Mouse (Mus musculus): Measurements from ENCODE around the gene Herc1. TPM values are rescaled to one million over a fixed set of nuclear protein-coding genes. Genes with fewer than 3 reads are reported as not detected.

The Herc1 gene
- polyA plus RNA-seq, 1 experiment from 2014 or later: 42.2 TPM

GRCm38 (mm10) chr9:66510944-66511343 lies 160.7 kb downstream of the Herc1 start:
- Histone ChIP-seq H3K4me3 (ENCODE audit: low read depth, low read length) (peak overlapping the region; percentile 53), H3K9me3 (ENCODE audit: control insufficient read depth, low read length) (no peaks in the 10 kb centered on the region), H3K4me2 (replicated peaks; ENCODE audit: low read depth, low read length) (peak overlapping the region; percentile 87), H3K27ac (ENCODE audit: low read depth, low read length) (peak overlapping the region; percentile 92), H3K4me1 (replicated peaks; ENCODE audit: control insufficient read depth, insufficient read depth, low read length) (no peaks in the 10 kb centered on the region), H3K36me3 (ENCODE audit: control insufficient read depth, insufficient read depth, low read length) (peaks cover 4% of the 10 kb centered on the region; the same call in 1 of the 2 replicates), H3K27me3 (ENCODE audit: control insufficient read depth, insufficient read depth, low read length) (no peaks in the 10 kb centered on the region), H3K9ac (ENCODE audit: low read depth, low read length) (peak overlapping the region; percentile 77)
- DNase-seq (ENCODE audit: low spot score) (peak; percentile 43), ATAC-seq (ENCODE audit: low FRiP score) (no peak)
- WGBS: 0% methylated on average over 2 of the region's 2 CpGs

- Histone ChIP-seq H3K4me2 (replicated peaks; ENCODE audit: low read depth, low read length) (peak overlapping the region; percentile 87), H3K27ac (ENCODE audit: low read depth, low read length) (peak overlapping the region; percentile 92), H3K4me3 (ENCODE audit: low read depth, low read length) (peak overlapping the region; percentile 53), H3K4me1 (replicated peaks; ENCODE audit: control insufficient read depth, insufficient read depth, low read length) (no peaks in the 10 kb centered on the region), H3K9me3 (ENCODE audit: control insufficient read depth, low read length) (no peaks in the 10 kb centered on the region), H3K27me3 (ENCODE audit: control insufficient read depth, insufficient read depth, low read length) (no peaks in the 10 kb centered on the region), H3K9ac (ENCODE audit: low read depth, low read length) (peak overlapping the region; percentile 77), H3K36me3 (ENCODE audit: control insufficient read depth, insufficient read depth, low read length) (peaks cover 7% of the 10 kb centered on the region; the same call in 1 of the 2 replicates)
- peak; percentile 97 for DNase-seq (ENCODE audit: low spot score)
- peak; percentile 90 for ATAC-seq (ENCODE audit: low FRiP score)
- WGBS: under 1% methylated on average over 70 of the region's 78 CpGs
Measured at GRCm38 (mm10) chr9:66511580-66512350, 161.5 kb downstream of the Herc1 start.

- Histone ChIP-seq H3K27me3 (ENCODE audit: control insufficient read depth, insufficient read depth, low read length) (no peaks in the 10 kb centered on the region), H3K27ac (ENCODE audit: low read depth, low read length) (peak overlapping the region; percentile 92), H3K9me3 (ENCODE audit: control insufficient read depth, low read length) (no peaks in the 10 kb centered on the region), H3K4me1 (replicated peaks; ENCODE audit: control insufficient read depth, insufficient read depth, low read length) (no peaks in the 10 kb centered on the region), H3K4me2 (replicated peaks; ENCODE audit: low read depth, low read length) (peak overlapping the region; percentile 87), H3K4me3 (ENCODE audit: low read depth, low read length) (peak overlapping the region; percentile 53), H3K36me3 (ENCODE audit: control insufficient read depth, insufficient read depth, low read length) (peaks cover 7% of the 10 kb centered on the region; the same call in 1 of the 2 replicates), H3K9ac (ENCODE audit: low read depth, low read length) (peak overlapping the region; percentile 77)
- DNase-seq (ENCODE audit: low spot score): peak; percentile 85
- ATAC-seq (ENCODE audit: low FRiP score): peak; percentile 88
- 0% methylated on average over 8 of the region's 8 CpGs for WGBS
Measured at GRCm38 (mm10) chr9:66512351-66512671, 162.1 kb downstream of the Herc1 start.

GRCm38 (mm10) chr9:66513150-66513549 lies 162.9 kb downstream of the Herc1 start:
- Histone ChIP-seq H3K36me3 (ENCODE audit: control insufficient read depth, insufficient read depth, low read length) (peaks cover 10% of the 10 kb centered on the region; the same call in 1 of the 2 replicates), H3K4me2 (replicated peaks; ENCODE audit: low read depth, low read length) (no peak overlapping the region), H3K4me1 (replicated peaks; ENCODE audit: control insufficient read depth, insufficient read depth, low read length) (no peaks in the 10 kb centered on the region), H3K9ac (ENCODE audit: low read depth, low read length) (no peak overlapping the region), H3K27me3 (ENCODE audit: control insufficient read depth, insufficient read depth, low read length) (no peaks in the 10 kb centered on the region), H3K27ac (ENCODE audit: low read depth, low read length) (peak overlapping the region; percentile 39; the same call in 1 of the 2 replicates), H3K4me3 (ENCODE audit: low read depth, low read length) (no peak overlapping the region), H3K9me3 (ENCODE audit: control insufficient read depth, low read length) (no peaks in the 10 kb centered on the region)
- ATAC-seq (ENCODE audit: low FRiP score) (no peak), DNase-seq (ENCODE audit: low spot score) (peak; percentile 16)

GRCm38 (mm10) chr9:66513661-66514255 lies 163.5 kb downstream of the Herc1 start:
- Histone ChIP-seq H3K27ac (ENCODE audit: low read depth, low read length) (peak overlapping the region; percentile 39; the same call in 1 of the 2 replicates), H3K36me3 (ENCODE audit: control insufficient read depth, insufficient read depth, low read length) (peaks cover 10% of the 10 kb centered on the region; the same call in 1 of the 2 replicates), H3K4me1 (replicated peaks; ENCODE audit: control insufficient read depth, insufficient read depth, low read length) (no peaks in the 10 kb centered on the region), H3K4me2 (replicated peaks; ENCODE audit: low read depth, low read length) (no peak overlapping the region), H3K9ac (ENCODE audit: low read depth, low read length) (no peak overlapping the region), H3K27me3 (ENCODE audit: control insufficient read depth, insufficient read depth, low read length) (no peaks in the 10 kb centered on the region), H3K4me3 (ENCODE audit: low read depth, low read length) (no peak overlapping the region), H3K9me3 (ENCODE audit: control insufficient read depth, low read length) (no peaks in the 10 kb centered on the region)
- no peak for ATAC-seq (ENCODE audit: low FRiP score)
- WGBS: 83% methylated on average over 4 of the region's 4 CpGs
- no peak for DNase-seq (ENCODE audit: low spot score)

- Histone ChIP-seq H3K36me3 (ENCODE audit: control insufficient read depth, insufficient read depth, low read length) (peaks cover 9% of the 10 kb centered on the region; the same call in 1 of the 2 replicates), H3K4me2 (replicated peaks; ENCODE audit: low read depth, low read length) (no peak within 1 kb of the TSS), H3K27me3 (ENCODE audit: control insufficient read depth, insufficient read depth, low read length) (no peaks in the 10 kb centered on the region), H3K4me3 (ENCODE audit: low read depth, low read length) (no peak within 1 kb of the TSS), H3K9ac (ENCODE audit: low read depth, low read length) (no peak within 1 kb of the TSS), H3K9me3 (ENCODE audit: control insufficient read depth, low read length) (no peaks in the 10 kb centered on the region), H3K4me1 (replicated peaks; ENCODE audit: control insufficient read depth, insufficient read depth, low read length) (no peaks in the 10 kb centered on the region), H3K27ac (ENCODE audit: low read depth, low read length) (peak within 1 kb of the TSS; percentile 39; the same call in 1 of the 2 replicates)
- peak; percentile 35 for DNase-seq (ENCODE audit: low spot score)
- no peak for ATAC-seq (ENCODE audit: low FRiP score)
- WGBS: 79% methylated on average over 17 of the region's 17 CpGs
Measured at GRCm38 (mm10) chr9:66514256-66514770, 164.1 kb downstream of the Herc1 start, which contains the start of gene Fbxl22. TSS of gene Fbxl22 (minus strand) at chr9:66514593.

GRCm38 (mm10) chr9:66515115-66515514 lies 164.9 kb downstream of the Herc1 start:
- WGBS: 81% methylated on average over 2 of the region's 2 CpGs

GRCm38 (mm10) chr9:66515680-66516210 lies 165.5 kb downstream of the Herc1 start:
- H3K9ac ChIP-seq (ENCODE audit: low read depth, low read length): no peak overlapping the region
- DNase-seq (ENCODE audit: low spot score): no peak
- no peak overlapping the region for H3K4me3 ChIP-seq (ENCODE audit: low read depth, low read length)
- peaks cover 13% of the 10 kb centered on the region for H3K36me3 ChIP-seq (ENCODE audit: control insufficient read depth, insufficient read depth, low read length)
- ATAC-seq (ENCODE audit: low FRiP score): no peak
- 93% methylated on average over 10 of the region's 10 CpGs for WGBS
- H3K4me1 ChIP-seq (replicated peaks; ENCODE audit: control insufficient read depth, insufficient read depth, low read length): no peaks in the 10 kb centered on the region
- no peaks in the 10 kb centered on the region for H3K27me3 ChIP-seq (ENCODE audit: control insufficient read depth, insufficient read depth, low read length)
- H3K4me2 ChIP-seq (replicated peaks; ENCODE audit: low read depth, low read length): no peak overlapping the region
- H3K27ac ChIP-seq (ENCODE audit: low read depth, low read length): no peak overlapping the region
- H3K9me3 ChIP-seq (ENCODE audit: control insufficient read depth, low read length): no peaks in the 10 kb centered on the region

More at GRCm38 (mm10) chr9:66515115-66515514, 164.9 kb downstream of the Herc1 start:
- H3K4me3 ChIP-seq (ENCODE audit: low read depth, low read length): no peak overlapping the region
- H3K4me2 ChIP-seq (replicated peaks; ENCODE audit: low read depth, low read length): no peak overlapping the region
- no peaks in the 10 kb centered on the region for H3K4me1 ChIP-seq (replicated peaks; ENCODE audit: control insufficient read depth, insufficient read depth, low read length)
- H3K36me3 ChIP-seq (ENCODE audit: control insufficient read depth, insufficient read depth, low read length): peaks cover 11% of the 10 kb centered on the region
- ATAC-seq (ENCODE audit: low FRiP score): no peak
- no peak overlapping the region for H3K9ac ChIP-seq (ENCODE audit: low read depth, low read length)
- no peaks in the 10 kb centered on the region for H3K9me3 ChIP-seq (ENCODE audit: control insufficient read depth, low read length)
- no peak overlapping the region for H3K27ac ChIP-seq (ENCODE audit: low read depth, low read length)
- H3K27me3 ChIP-seq (ENCODE audit: control insufficient read depth, insufficient read depth, low read length): no peaks in the 10 kb centered on the region
- DNase-seq (ENCODE audit: low spot score): no peak

All from hindbrain, embryonic 11.5 days (tissue).